22 mouse cellular contexts compared by ENCODE assay signal in genomic region chr6:120180492-120180891, GRCm38 (mm10).
A peak's percentile ranks its signal among the peaks of the same experiment; 100 is the strongest.
DNase-seq lines count a peak whose midpoint lies in the region; ATAC-seq and TF ChIP-seq lines count a peak whose summit lies in the region.
"Had no signal": no experiment of that assay in that cellular context is flagged by ENCODE, and none has a peak within 500 bp of the region (broad histone marks: within the 10 kb centered on the region; RNA-seq: fewer than 3 reads in every experiment).

No protein-coding gene starts in this region.

- no peak for DNase-seq in embryonic facial prominence, embryonic 10.5 days (ENCODE audit: low spot score)
- DNase-seq in heart, postnatal 25 days (ENCODE audit: low spot score): no peak
- no peak for DNase-seq in liver, embryonic 13.5 days
- no peak for DNase-seq in liver, postnatal 0 days
- no peak for DNase-seq in limb, embryonic 14.5 days (ENCODE audit: low spot score)
- no peak for DNase-seq in thymus, postnatal 10 days (ENCODE audit: low spot score in 2 of 2)
- DNase-seq: adrenal gland, postnatal 36 days; cerebellum, adult 18-20 months; cerebellum, postnatal 25 days; embryo, embryonic 11 days; thymus, postnatal 25 days had no signal

- no peak overlapping the region for H3K9ac ChIP-seq in embryonic facial prominence, embryonic 13.5 days
- H3K9ac ChIP-seq in heart, embryonic 14.5 days (ENCODE audit: low read length): no peak overlapping the region
- H3K9ac ChIP-seq in liver, embryonic 13.5 days: no peak overlapping the region
- H3K9ac ChIP-seq in liver, postnatal 0 days (replicated peaks): no peak overlapping the region
- H3K9ac ChIP-seq in limb, embryonic 14.5 days (ENCODE audit: low read depth, low read length, severe bottlenecking): no peak overlapping the region
- H3K9ac ChIP-seq: forebrain, embryonic 12.5 days; limb, embryonic 15.5 days; lung, embryonic 15.5 days; midbrain, embryonic 12.5 days; neural tube, embryonic 12.5 days had no signal

- intact Hi-C loops in heart, postnatal 25 days (cut with DNase I): no loop called here

- H3K9me3 ChIP-seq in embryonic facial prominence, embryonic 13.5 days: no peaks in the 10 kb centered on the region
- H3K9me3 ChIP-seq in embryonic facial prominence, embryonic 10.5 days: no peaks in the 10 kb centered on the region
- no peaks in the 10 kb centered on the region for H3K9me3 ChIP-seq in heart, embryonic 14.5 days (ENCODE audit: control insufficient read depth, low read length)
- H3K9me3 ChIP-seq in liver, embryonic 13.5 days (replicated peaks): no peaks in the 10 kb centered on the region
- H3K9me3 ChIP-seq in liver, postnatal 0 days (ENCODE audit: low read length): no peaks in the 10 kb centered on the region
- no peaks in the 10 kb centered on the region for H3K9me3 ChIP-seq in limb, embryonic 14.5 days (ENCODE audit: control insufficient read depth, low read length)
- H3K9me3 ChIP-seq: forebrain, embryonic 12.5 days; G1E; limb, embryonic 15.5 days; lung, embryonic 15.5 days; midbrain, embryonic 12.5 days; neural tube, embryonic 12.5 days had no signal

- 56% methylated on average over 4 of the region's 4 CpGs for WGBS in embryonic facial prominence, embryonic 13.5 days
- WGBS in embryonic facial prominence, embryonic 10.5 days: 60% methylated on average over 4 of the region's 4 CpGs
- WGBS in heart, embryonic 14.5 days: 72% methylated on average over 4 of the region's 4 CpGs
- 90% methylated on average over 4 of the region's 4 CpGs for WGBS in liver, embryonic 13.5 days (ENCODE audit: insufficient replicate concordance)
- 81% methylated on average over 4 of the region's 4 CpGs for WGBS in liver, postnatal 0 days (ENCODE audit: insufficient replicate concordance)
- 34% methylated on average over 4 of the region's 4 CpGs for WGBS in limb, embryonic 14.5 days

- no peak overlapping the region for H3K4me2 ChIP-seq in embryonic facial prominence, embryonic 13.5 days
- H3K4me2 ChIP-seq in heart, embryonic 14.5 days (ENCODE audit: low read length): no peak overlapping the region
- H3K4me2 ChIP-seq in liver, embryonic 13.5 days: no peak overlapping the region
- no peak overlapping the region for H3K4me2 ChIP-seq in liver, postnatal 0 days (ENCODE audit: low read depth, low read length)
- no peak overlapping the region for H3K4me2 ChIP-seq in limb, embryonic 14.5 days (replicated peaks; ENCODE audit: low read depth, low read length, severe bottlenecking)
- H3K4me2 ChIP-seq: forebrain, embryonic 12.5 days; limb, embryonic 15.5 days; lung, embryonic 15.5 days; midbrain, embryonic 12.5 days; neural tube, embryonic 12.5 days had no signal

- TF ChIP-seq POLR2A in limb, embryonic 14.5 days (IDR thresholded peaks at IDR 0.05; ENCODE audit: borderline replicate concordance, extremely low read depth, insufficient read depth, insufficient read length): no peak

- no peaks in the 10 kb centered on the region for H3K36me3 ChIP-seq in embryonic facial prominence, embryonic 13.5 days
- no peaks in the 10 kb centered on the region for H3K36me3 ChIP-seq in embryonic facial prominence, embryonic 10.5 days (replicated peaks)
- H3K36me3 ChIP-seq in heart, embryonic 14.5 days (ENCODE audit: control insufficient read depth, insufficient read depth, low read length): no peaks in the 10 kb centered on the region
- H3K36me3 ChIP-seq in liver, embryonic 13.5 days: no peaks in the 10 kb centered on the region
- H3K36me3 ChIP-seq in liver, postnatal 0 days (replicated peaks; ENCODE audit: insufficient read depth, low read length): no peaks in the 10 kb centered on the region
- H3K36me3 ChIP-seq in limb, embryonic 14.5 days (ENCODE audit: control insufficient read depth, insufficient read depth, low read length): no peaks in the 10 kb centered on the region
- H3K36me3 ChIP-seq: forebrain, embryonic 12.5 days; G1E; limb, embryonic 15.5 days; lung, embryonic 15.5 days; midbrain, embryonic 12.5 days; neural tube, embryonic 12.5 days had no signal

- TF ChIP-seq EP300 in liver, postnatal 0 days (IDR thresholded peaks at IDR 0.05; ENCODE audit: low read depth): no peak

- ATAC-seq in embryonic facial prominence, embryonic 13.5 days (ENCODE audit: insufficient number of reproducible peaks, insufficient read depth, low FRiP score, low TSS enrichment, low read depth): no peak
- no peak for ATAC-seq in heart, embryonic 14.5 days (ENCODE audit: insufficient number of reproducible peaks, insufficient read depth, low FRiP score, low read depth)
- no peak for ATAC-seq in liver, embryonic 13.5 days (ENCODE audit: low read depth)
- no peak for ATAC-seq in liver, postnatal 0 days
- no peak for ATAC-seq in limb, embryonic 14.5 days (ENCODE audit: low FRiP score, low read depth)
- ATAC-seq: CD4-positive, CD25-positive, alpha-beta regulatory T cell, adult 4 months; hindbrain, embryonic 16.5 days; intestine, embryonic 16.5 days had no signal

- no peak overlapping the region for H3K4me3 ChIP-seq in embryonic facial prominence, embryonic 13.5 days
- no peak overlapping the region for H3K4me3 ChIP-seq in embryonic facial prominence, embryonic 10.5 days
- H3K4me3 ChIP-seq in heart, embryonic 14.5 days (ENCODE audit: control insufficient read depth in 1 of 2, insufficient read depth in 1 of 2, low read depth in 1 of 2, low read length in 2 of 2): no peak overlapping the region
- H3K4me3 ChIP-seq in liver, embryonic 13.5 days (replicated peaks): no peak overlapping the region
- no peak overlapping the region for H3K4me3 ChIP-seq in liver, postnatal 0 days (ENCODE audit: low read depth, low read length)
- H3K4me3 ChIP-seq in limb, embryonic 14.5 days (replicated peaks; ENCODE audit: low read length): no peak overlapping the region
- H3K4me3 ChIP-seq: forebrain, embryonic 12.5 days; limb, embryonic 15.5 days; lung, embryonic 15.5 days; midbrain, embryonic 12.5 days; neural tube, embryonic 12.5 days had no signal

- TF ChIP-seq CTCF in liver, postnatal 0 days (IDR thresholded peaks at IDR 0.05; ENCODE audit: low read depth): no peak

- H3K4me1 ChIP-seq in embryonic facial prominence, embryonic 13.5 days: no peaks in the 10 kb centered on the region
- peaks cover 9% of the 10 kb centered on the region; the same call in 1 of the 2 replicates for H3K4me1 ChIP-seq in embryonic facial prominence, embryonic 10.5 days
- H3K4me1 ChIP-seq in heart, embryonic 14.5 days (ENCODE audit: control insufficient read depth in 2 of 2, insufficient read depth in 2 of 2, low read length in 2 of 2): peaks cover 16 to 27% of the 10 kb centered on the region in 2 experiments
- H3K4me1 ChIP-seq in liver, embryonic 13.5 days (replicated peaks): peaks cover 58% of the 10 kb centered on the region
- H3K4me1 ChIP-seq in liver, postnatal 0 days (ENCODE audit: insufficient read depth): peaks cover 13% of the 10 kb centered on the region
- H3K4me1 ChIP-seq in limb, embryonic 14.5 days (ENCODE audit: control insufficient read depth, insufficient read depth, low read length): no peaks in the 10 kb centered on the region
- H3K4me1 ChIP-seq: forebrain, embryonic 12.5 days; lung, embryonic 15.5 days; midbrain, embryonic 12.5 days; neural tube, embryonic 12.5 days had no signal

- 0 out of 2 replicates have a peak overlapping the region, but pooled peaks have one; percentile 4 for H3K27ac ChIP-seq in embryonic facial prominence, embryonic 13.5 days
- H3K27ac ChIP-seq in embryonic facial prominence, embryonic 10.5 days (replicated peaks): no peak overlapping the region
- H3K27ac ChIP-seq in heart, embryonic 14.5 days (replicated peaks in 1 of 2; ENCODE audit: control insufficient read depth in 1 of 2, insufficient read depth in 1 of 2, low read depth in 2 of 2, low read length in 2 of 2): peak overlapping the region; percentile 10 to 48; a peak in 2 of 4 replicates
- peak overlapping the region; percentile 87 for H3K27ac ChIP-seq in liver, embryonic 13.5 days
- no peak overlapping the region for H3K27ac ChIP-seq in liver, postnatal 0 days (ENCODE audit: low read depth)
- 0 out of 2 replicates have a peak overlapping the region, but pooled peaks have one; percentile 8 for H3K27ac ChIP-seq in limb, embryonic 14.5 days (replicated peaks; ENCODE audit: low read depth, low read length)
- H3K27ac ChIP-seq: forebrain, embryonic 12.5 days; limb, embryonic 15.5 days; lung, embryonic 15.5 days; midbrain, embryonic 12.5 days; neural tube, embryonic 12.5 days had no signal

- no peaks in the 10 kb centered on the region for H3K27me3 ChIP-seq in embryonic facial prominence, embryonic 13.5 days
- H3K27me3 ChIP-seq in embryonic facial prominence, embryonic 10.5 days (replicated peaks; ENCODE audit: low read depth, poor library complexity, severe bottlenecking): no peaks in the 10 kb centered on the region
- H3K27me3 ChIP-seq in heart, embryonic 14.5 days (ENCODE audit: control insufficient read depth, insufficient read depth, low read length): no peaks in the 10 kb centered on the region
- H3K27me3 ChIP-seq in liver, embryonic 13.5 days: no peaks in the 10 kb centered on the region
- H3K27me3 ChIP-seq in liver, postnatal 0 days (ENCODE audit: insufficient read depth, low read length): no peaks in the 10 kb centered on the region
- H3K27me3 ChIP-seq in limb, embryonic 14.5 days (ENCODE audit: control insufficient read depth, insufficient read depth, low read length): no peaks in the 10 kb centered on the region
- H3K27me3 ChIP-seq: forebrain, embryonic 12.5 days; limb, embryonic 15.5 days; lung, embryonic 15.5 days; midbrain, embryonic 12.5 days; neural tube, embryonic 12.5 days had no signal

Comparison
In these comparisons a context has a peak if more than half of its experiments do, and no peak if none do; other contexts are left out.
1. H3K27ac ChIP-seq: peak in embryonic facial prominence, embryonic 13.5 days (single experiment), heart, embryonic 14.5 days (2 of 2), liver, embryonic 13.5 days (single experiment) and limb, embryonic 14.5 days (single experiment); none in embryonic facial prominence, embryonic 10.5 days (single experiment) and liver, postnatal 0 days (single experiment).